Mouse (Mus musculus): ENCODE measurements around the gene Klf9.

GRCm38 (mm10) chr19:23144031-23144430, 3.0 kb downstream of the Klf9 start:
- no peak for TF ChIP-seq GATA1 (IDR thresholded peaks at IDR 0.05; ENCODE audit: low read length)
- TF ChIP-seq TAL1 (IDR thresholded peaks at IDR 0.05; ENCODE audit: low read length): no peak
